Mouse (Mus musculus) embryonic facial prominence, embryonic 14.5 days (tissue): ENCODE measurements around the gene Smox. TPM values are rescaled to one million over a fixed set of nuclear protein-coding genes. Genes with fewer than 3 reads are reported as not detected.

Experiments
- ATAC-seq: fragments of 200-750 bp; cut with Nextera tagmentation; 2 replicates; pipeline ENCODE4 v1.8.0; 2017; ENCODE audit warnings: low read depth, moderate number of reproducible peaks, moderate TSS enrichment
- DNase-seq: peaks from one replicate; pipeline ENCODE4 v3.0.0-alpha.2; 2015; ENCODE audit warnings: low spot score
- H3K27ac ChIP-seq: fragments of 300-500 bp; sonication (generic); replicated peaks from 2 replicates; pipeline ENCODE4 v1.5.1; 2014; ENCODE audit warnings: low read depth, mild to moderate bottlenecking, low read length, moderate library complexity
- H3K27me3 ChIP-seq: fragments of 300-500 bp; sonication (generic); replicated peaks from 2 replicates; pipeline ENCODE4 v1.6.1; 2014; ENCODE audit warnings: low read length; ENCODE audit not compliant: control insufficient read depth, insufficient read depth
- H3K36me3 ChIP-seq: fragments of 300-500 bp; sonication (generic); 2 replicates; pipeline ENCODE4 v1.6.1; 2014; ENCODE audit warnings: low read length, mixed read lengths; ENCODE audit not compliant: control insufficient read depth, insufficient read depth
- H3K4me1 ChIP-seq: fragments of 300-500 bp; sonication (generic); 2 replicates; pipeline ENCODE4 v1.6.1; 2014; ENCODE audit warnings: antibody characterized with exemption, low read length; ENCODE audit not compliant: control insufficient read depth, insufficient read depth
- H3K4me2 ChIP-seq: fragments of 300-500 bp; sonication (generic); 2 replicates; pipeline ENCODE4 v1.6.1; 2014; ENCODE audit warnings: low read depth, mild to moderate bottlenecking, low read length, moderate library complexity, mixed read lengths
- H3K4me3 ChIP-seq: fragments of 300-500 bp; sonication (generic); 2 replicates; pipeline ENCODE4 v1.5.1; 2014; ENCODE audit warnings: low read depth, mild to moderate bottlenecking, low read length
- H3K9ac ChIP-seq: fragments of 300-500 bp; sonication (generic); 2 replicates; pipeline ENCODE4 v1.6.1; 2014; ENCODE audit warnings: low read depth, mild to moderate bottlenecking, low read length, moderate library complexity, mixed read lengths
- H3K9me3 ChIP-seq: fragments of 300-500 bp; sonication (generic); 2 replicates; pipeline ENCODE4 v1.6.1; 2016; ENCODE audit warnings: low read length; ENCODE audit not compliant: control insufficient read depth
- WGBS: fragments of 180-500 bp; shearing (Covaris S2); extraction: QIAGEN DNeasy Blood & Tissue Kit; methylation state at CpG from one replicate; pipeline ENCODE4 v1.1.7; 2014; 5-methylcytosine and 5-hydroxymethylcytosine counted together
- polyA plus RNA-seq: library from polyadenylated mRNA; unstranded; fragments of >200 nt; fragmentation: Nextera tagmentation; extraction: Ambion mirVana; gene quantifications from 2 replicates; pipeline ENCODE4 v1.2.1, GENCODE M21; 2014

Smox gene
- polyA plus RNA-seq, 1 experiment from 2014 or later, result 28.9 TPM

- no peak overlapping the region for H3K27ac ChIP-seq
- peaks cover 39% of the 10 kb centered on the region for H3K4me1 ChIP-seq
- no peak overlapping the region for H3K4me3 ChIP-seq
- no peak overlapping the region for H3K4me2 ChIP-seq
- H3K9me3 ChIP-seq, result no peaks in the 10 kb centered on the region
- H3K36me3 ChIP-seq, result no peaks in the 10 kb centered on the region
- no peak for DNase-seq
- no peak for ATAC-seq
- no peaks in the 10 kb centered on the region for H3K27me3 ChIP-seq
- 91% methylated on average over 3 of the region's 4 CpGs for WGBS
- no peak overlapping the region; the same call in 1 of the 2 replicates for H3K9ac ChIP-seq
Observed at GRCm38 (mm10) chr2:131497224-131497856, 6.0 kb downstream of the Smox start.

- peak; percentile 48 for DNase-seq
- ATAC-seq, result 0 out of 2 replicates have a peak, but pooled peaks have one; percentile 30
- Histone ChIP-seq H3K36me3 (no peaks in the 10 kb centered on the region), H3K9ac (no peak overlapping the region), H3K4me1 (peaks cover 30% of the 10 kb centered on the region), H3K4me3 (no peak overlapping the region), H3K9me3 (no peaks in the 10 kb centered on the region), H3K27ac (no peak overlapping the region), H3K4me2 (no peak overlapping the region), H3K27me3 (no peaks in the 10 kb centered on the region)
- 54% methylated on average over 7 of the region's 7 CpGs for WGBS
Observed at GRCm38 (mm10) chr2:131498219-131498618, 6.9 kb downstream of the Smox start.

- H3K9ac ChIP-seq, result no peak overlapping the region
- no peak for ATAC-seq
- no peak overlapping the region for H3K4me2 ChIP-seq
- WGBS, result 57% methylated on average over 5 of the region's 5 CpGs
- DNase-seq, result no peak
- H3K27ac ChIP-seq, result no peak overlapping the region
- H3K27me3 ChIP-seq, result no peaks in the 10 kb centered on the region
- H3K36me3 ChIP-seq, result no peaks in the 10 kb centered on the region
- no peak overlapping the region for H3K4me3 ChIP-seq
- H3K4me1 ChIP-seq, result peaks cover 25% of the 10 kb centered on the region
- no peaks in the 10 kb centered on the region for H3K9me3 ChIP-seq
Observed at GRCm38 (mm10) chr2:131499290-131499845, 8.1 kb downstream of the Smox start.

- no peak overlapping the region for H3K4me2 ChIP-seq
- H3K9me3 ChIP-seq, result no peaks in the 10 kb centered on the region
- 32% methylated on average over 5 of the region's 5 CpGs for WGBS
- ATAC-seq (no peak), DNase-seq (peak; percentile 30)
- no peak overlapping the region for H3K9ac ChIP-seq
- H3K4me3 ChIP-seq, result no peak overlapping the region
- H3K27me3 ChIP-seq, result no peaks in the 10 kb centered on the region
- no peak overlapping the region for H3K27ac ChIP-seq
- no peaks in the 10 kb centered on the region for H3K36me3 ChIP-seq
- peaks cover 31% of the 10 kb centered on the region for H3K4me1 ChIP-seq
Observed at GRCm38 (mm10) chr2:131501886-131502285, 10.6 kb downstream of the Smox start.

- H3K4me2 ChIP-seq, result no peak overlapping the region
- ATAC-seq, result no peak
Observed at GRCm38 (mm10) chr2:131502561-131502960, 11.3 kb downstream of the Smox start.

GRCm38 (mm10) chr2:131505431-131505830 lies 14.1 kb downstream of the Smox start:
- no peak overlapping the region for H3K4me2 ChIP-seq
- H3K27ac ChIP-seq, result peak overlapping the region; percentile 72; the same call in 1 of the 2 replicates

More at GRCm38 (mm10) chr2:131502561-131502960, 11.3 kb downstream of the Smox start:
- DNase-seq, result no peak
- Histone ChIP-seq H3K4me1 (peaks cover 34% of the 10 kb centered on the region), H3K36me3 (no peaks in the 10 kb centered on the region), H3K9me3 (no peaks in the 10 kb centered on the region), H3K4me3 (no peak overlapping the region), H3K9ac (no peak overlapping the region), H3K27ac (no peak overlapping the region), H3K27me3 (no peaks in the 10 kb centered on the region)
- 59% methylated on average over 5 of the region's 5 CpGs for WGBS

GRCm38 (mm10) chr2:131506358-131506757 lies 15.1 kb downstream of the Smox start:
- DNase-seq, result peak; percentile 81
- H3K9ac ChIP-seq, result no peak overlapping the region
- H3K27me3 ChIP-seq, result no peaks in the 10 kb centered on the region
- no peak overlapping the region for H3K4me3 ChIP-seq
- peak overlapping the region; percentile 72 for H3K27ac ChIP-seq
- WGBS, result 1% methylated on average over 3 of the region's 3 CpGs
- peaks cover 48% of the 10 kb centered on the region for H3K4me1 ChIP-seq
- H3K36me3 ChIP-seq, result no peaks in the 10 kb centered on the region
- no peak overlapping the region for H3K4me2 ChIP-seq
- peak; percentile 68 for ATAC-seq
- H3K9me3 ChIP-seq, result no peaks in the 10 kb centered on the region

More at GRCm38 (mm10) chr2:131505431-131505830, 14.1 kb downstream of the Smox start:
- no peak for DNase-seq
- no peaks in the 10 kb centered on the region for H3K27me3 ChIP-seq
- no peak overlapping the region for H3K4me3 ChIP-seq
- no peaks in the 10 kb centered on the region for H3K36me3 ChIP-seq
- no peak for ATAC-seq
- no peaks in the 10 kb centered on the region for H3K9me3 ChIP-seq
- H3K9ac ChIP-seq, result no peak overlapping the region
- H3K4me1 ChIP-seq, result peaks cover 50% of the 10 kb centered on the region

- H3K4me1 ChIP-seq, result peaks cover 42% of the 10 kb centered on the region
- H3K4me2 ChIP-seq, result no peak overlapping the region
- no peak for DNase-seq
- H3K9ac ChIP-seq, result no peak overlapping the region
- H3K27me3 ChIP-seq, result no peaks in the 10 kb centered on the region
- H3K27ac ChIP-seq, result no peak overlapping the region
- no peak overlapping the region for H3K4me3 ChIP-seq
- no peaks in the 10 kb centered on the region for H3K36me3 ChIP-seq
- no peaks in the 10 kb centered on the region for H3K9me3 ChIP-seq
- ATAC-seq, result no peak
- 44% methylated on average over 2 of the region's 2 CpGs for WGBS
Observed at GRCm38 (mm10) chr2:131508501-131508900, 17.2 kb downstream of the Smox start.
